Mouse (Mus musculus): ENCODE results near the gene Slc34a1. TPM values are rescaled to one million over a fixed set of nuclear protein-coding genes. Genes with fewer than 3 reads are reported as not detected.

The Slc34a1 gene
- total RNA-seq, 2 experiments from 2014 or later: not detected

DNA sequence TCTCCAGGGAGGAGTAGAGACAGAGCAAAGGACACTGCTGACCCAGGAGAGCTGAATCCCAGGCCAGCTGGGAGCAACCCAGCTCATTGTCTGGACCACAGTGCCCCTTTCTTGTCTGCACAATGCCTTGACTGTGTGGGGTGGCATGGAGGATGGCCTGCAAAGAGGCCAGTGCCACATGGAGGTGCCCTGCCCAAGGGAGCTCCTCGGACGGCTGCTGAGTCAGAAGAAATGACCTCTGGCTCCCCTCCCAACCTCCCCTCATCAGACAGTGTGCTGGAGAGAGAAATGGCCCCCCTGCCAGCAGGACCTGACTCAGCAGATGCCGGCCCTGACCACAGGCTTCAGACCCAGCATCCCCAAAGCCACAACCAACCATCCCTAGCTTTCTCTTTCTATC is 67.2 kb downstream of the Slc34a1 start:
- DNase-seq: no peak
- intact Hi-C loops (cut with DNase I): no loop called here

Small RNA genes within 50 kb of the gene (microRNA-seq; reads per million reads assigned to microRNA genes)
- gene Mir6943: 1.4 to 2.1 reads per million in 2 experiments

Other genes with a start within 250 kb of the Slc34a1 start
- under 1 TPM; 0.30 to 0.53 TPM for gene Fgfr4, start 245.5 kb upstream of the Slc34a1 start, total RNA-seq (2021)
- gene Nsd1, start 188.4 kb upstream of the Slc34a1 start, total RNA-seq (2021): 10 to 100 TPM; 88.2 to 97.9 TPM
- 100 to 1,000 TPM; 125 to 126 TPM for gene Prelid1, start 77.7 kb upstream of the Slc34a1 start, total RNA-seq (2021)
- 10 to 100 TPM; 40.0 to 40.2 TPM for gene Rab24, start 76.2 kb upstream of the Slc34a1 start, total RNA-seq (2021)
- 1 to 10 TPM; 7.0 to 7.3 TPM for gene Mxd3, start 68.4 kb upstream of the Slc34a1 start, total RNA-seq (2021)
- gene Lman2, start 35.4 kb upstream of the Slc34a1 start, total RNA-seq (2021): 10 to 100 TPM; 56.7 to 58.2 TPM
- gene Rgs14, start 28.5 kb upstream of the Slc34a1 start, total RNA-seq (2021): under 1 TPM; 0.60 to 0.74 TPM
- not detected for gene Pfn3, start 17.0 kb downstream of the Slc34a1 start, total RNA-seq (2021)
- gene F12, start 28.6 kb downstream of the Slc34a1 start, total RNA-seq (2021): not detected
- 10 to 100 TPM; 26.3 to 28.5 TPM for gene Grk6, start 46.9 kb downstream of the Slc34a1 start, total RNA-seq (2021)
- 1 to 10 TPM; 1.7 to 1.8 TPM for gene Prr7, start 66.1 kb downstream of the Slc34a1 start, total RNA-seq (2021)
- gene Dbn1, start 89.9 kb downstream of the Slc34a1 start, total RNA-seq (2021): 10 to 100 TPM; 53.7 to 58.2 TPM
- gene Pdlim7, start 115.5 kb downstream of the Slc34a1 start, total RNA-seq (2021): 10 to 100 TPM; 63.6 to 74.2 TPM
- 1 to 10 TPM; 1.7 to 1.8 TPM for gene Dok3, start 131.1 kb downstream of the Slc34a1 start, total RNA-seq (2021)
- 10 to 100 TPM; 17.5 to 18.2 TPM for gene Ddx41, start 138.5 kb downstream of the Slc34a1 start, total RNA-seq (2021)
- gene Fam193b, start 172.9 kb downstream of the Slc34a1 start, total RNA-seq (2021): 10 to 100 TPM; 22.8 to 24.2 TPM
- gene Tmed9, start 175.5 kb downstream of the Slc34a1 start, total RNA-seq (2021): 100 to 1,000 TPM; 104 to 106 TPM
- 10 to 100 TPM; 11.2 to 12.2 TPM for gene B4galt7, start 201.7 kb downstream of the Slc34a1 start, total RNA-seq (2021)
- 10 to 100 TPM; 14.5 to 18.0 TPM for gene Caml, start 224.8 kb downstream of the Slc34a1 start, total RNA-seq (2021)
- gene Ddx46, start 236.8 kb downstream of the Slc34a1 start, total RNA-seq (2021): 10 to 100 TPM; 29.8 to 33.5 TPM